ENCODE assay signal across 10 mouse cellular contexts in genomic region chr8:35919859-35920675, GRCm38 (mm10).
DNase-seq lines count a peak whose midpoint lies in the region; ATAC-seq lines count a peak whose summit lies in the region.
"Had no signal": no experiment of that assay in that cellular context is flagged by ENCODE, and none has a peak within 500 bp of the region (broad histone marks: within the 10 kb centered on the region; RNA-seq: fewer than 3 reads in every experiment).

No protein-coding gene starts in this region.

- no peaks in the 10 kb centered on the region for H3K9me3 ChIP-seq in neural tube, embryonic 15.5 days (replicated peaks)

- no peaks in the 10 kb centered on the region for H3K36me3 ChIP-seq in neural tube, embryonic 15.5 days

- 31% methylated on average over 8 of the region's 8 CpGs for WGBS in neural tube, embryonic 15.5 days

- no peak overlapping the region for H3K27ac ChIP-seq in neural tube, embryonic 15.5 days (replicated peaks)
- H3K27ac ChIP-seq: macrophage had no signal

- DNase-seq in adrenal gland, adult 8-10 months: peak; percentile 9
- no peak for DNase-seq in adrenal gland, postnatal 4 days (ENCODE audit: low spot score in 2 of 2)
- DNase-seq in neural tube, embryonic 10.5 days (ENCODE audit: extremely low spot score, low spot score): peak; percentile 33
- DNase-seq in kidney, postnatal 10 days: peak; percentile 41
- no peak for DNase-seq in thymus, postnatal 0 days (ENCODE audit: low spot score)
- no peak for DNase-seq in cerebellum, postnatal 25 days
- no peak for DNase-seq in layer of hippocampus, adult 18-20 months (ENCODE audit: low spot score in 2 of 2)
- DNase-seq: right cerebral cortex, adult 18-20 months had no signal

- ATAC-seq in neural tube, embryonic 15.5 days (ENCODE audit: low FRiP score): no peak

- peaks cover 4% of the 10 kb centered on the region for H3K4me1 ChIP-seq in neural tube, embryonic 15.5 days

- H3K27me3 ChIP-seq in neural tube, embryonic 15.5 days (replicated peaks): no peaks in the 10 kb centered on the region

- no peak overlapping the region for H3K9ac ChIP-seq in neural tube, embryonic 15.5 days (replicated peaks)

- no peak overlapping the region for H3K4me3 ChIP-seq in neural tube, embryonic 15.5 days (replicated peaks)

- no peak overlapping the region for H3K4me2 ChIP-seq in neural tube, embryonic 15.5 days

Comparison
In these comparisons a context has a peak if more than half of its experiments do, and no peak if none do; other contexts are left out.
1. DNase-seq: peak in adrenal gland, adult 8-10 months (single experiment), neural tube, embryonic 10.5 days (single experiment) and kidney, postnatal 10 days (single experiment); none in adrenal gland, postnatal 4 days (0 of 2), thymus, postnatal 0 days (single experiment), cerebellum, postnatal 25 days (0 of 2) and layer of hippocampus, adult 18-20 months (0 of 2).